Mouse (Mus musculus) erythroblast, embryonic 14.5 days (primary cell): ENCODE results near the gene Plekhg3.

ENCODE experiments used
- GATA1 ChIP-seq: IDR thresholded peaks from 2 replicates; pipeline ENCODE4 v1.6.1; 2012; ENCODE audit warnings: low read length, inconsistent platforms, mixed read lengths
- TAL1 ChIP-seq: IDR thresholded peaks from 3 replicates; pipeline ENCODE4 v1.6.1; 2012; ENCODE audit warnings: low read length, inconsistent platforms, mixed read lengths

- no peak for TF ChIP-seq TAL1
- TF ChIP-seq GATA1 = no peak
Observed at GRCm38 (mm10) chr12:76615580-76615937, 84.9 kb downstream of the Plekhg3 start.
